Mouse (Mus musculus): ENCODE results near the gene Pds5a.

DNA sequence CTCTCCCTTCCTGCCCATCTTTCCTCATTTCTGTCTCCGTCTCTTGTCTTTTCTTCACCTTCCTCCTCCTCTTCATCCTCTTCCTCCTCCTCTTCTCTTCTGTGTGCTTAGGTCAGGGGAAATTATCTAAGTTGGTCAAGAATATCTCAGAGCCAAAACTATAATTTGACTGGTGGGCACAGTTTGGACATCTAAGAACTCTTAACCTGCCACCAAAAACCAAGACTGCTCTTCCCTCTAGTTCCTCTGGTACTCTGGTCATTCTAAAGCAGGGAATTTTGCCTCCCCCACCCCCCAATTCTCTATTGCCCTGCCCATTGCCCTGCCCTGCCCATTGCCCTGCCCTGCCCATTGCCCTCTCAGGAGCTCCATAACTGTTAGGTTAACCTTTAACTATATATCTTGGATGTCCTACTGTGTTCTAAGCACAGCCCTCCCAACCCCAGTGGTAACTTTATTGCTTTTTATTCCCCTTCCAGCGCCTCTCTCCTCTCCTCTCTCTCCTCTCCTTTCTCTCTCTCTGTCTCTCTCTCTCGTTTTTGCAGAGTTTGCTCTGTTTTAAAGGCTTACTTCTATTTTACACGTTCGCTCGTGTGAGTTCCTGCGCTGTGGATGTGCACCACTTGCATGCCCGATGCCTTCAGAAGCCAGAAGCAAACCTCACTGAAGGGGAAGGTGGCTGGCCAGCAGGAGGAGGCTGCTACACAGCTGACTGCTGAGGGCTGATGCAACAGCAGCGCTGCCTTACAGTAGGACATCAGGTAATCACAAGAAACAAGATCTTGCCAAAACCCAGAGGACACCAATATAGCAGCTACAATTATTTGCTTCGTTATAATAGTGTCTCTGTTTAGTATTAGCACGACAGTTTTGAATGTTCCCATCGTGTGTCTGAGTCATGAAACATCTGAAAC is 6.9 kb upstream of the Pds5a start:
- peak in 2 of 3 experiments; percentile 20 to 23; a peak in 3 of 6 replicates for TF ChIP-seq CTCF (IDR thresholded peaks at IDR 0.05 in 2 of 3, conservative IDR thresholded peaks at IDR 0.05 in 1 of 3; ENCODE audit: control insufficient read depth in 1 of 3, insufficient read depth in 1 of 3, low read depth in 2 of 3, low read length in 3 of 3, poor library complexity in 1 of 3, severe bottlenecking in 1 of 3)
- no peak for TF ChIP-seq NRF1 (IDR thresholded peaks at IDR 0.05; ENCODE audit: insufficient read depth, low read depth, low read length, poor library complexity, severe bottlenecking)
- TF ChIP-seq ZKSCAN1 (IDR thresholded peaks at IDR 0.05; ENCODE audit: low read depth, low read length): no peak; the same call in 1 of the 2 replicates
- TF ChIP-seq POLR2A (IDR thresholded peaks at IDR 0.05; ENCODE audit: control insufficient read depth in 1 of 2, insufficient read depth in 1 of 2, low read depth in 1 of 2, low read length in 2 of 2, poor library complexity in 1 of 2): peak in 1 of 2 experiments; percentile 59; a peak in 2 of 4 replicates
- no peak for TF ChIP-seq ZC3H11A (IDR thresholded peaks at IDR 0.05; ENCODE audit: low read depth, low read length)
- no peak for TF ChIP-seq JUND (IDR thresholded peaks at IDR 0.05; ENCODE audit: low read depth, low read length)
- TF ChIP-seq MAZ (IDR thresholded peaks at IDR 0.05; ENCODE audit: low read depth, low read length): no peak
- TF ChIP-seq MYC (IDR thresholded peaks at IDR 0.05; ENCODE audit: low read depth, low read length): peak; percentile 61; the same call in 1 of the 2 replicates
- no peak for TF ChIP-seq MYB (IDR thresholded peaks at IDR 0.05; ENCODE audit: low read depth, low read length)
- no peak for TF ChIP-seq MEF2A (IDR thresholded peaks at IDR 0.05; ENCODE audit: extremely low read depth, insufficient replicate concordance, low read depth, low read length, poor library complexity, severe bottlenecking)
- TF ChIP-seq RAD21 (IDR thresholded peaks at IDR 0.05; ENCODE audit: low read depth, low read length): no peak

Measured in MEL (cell line).